In genomic region chr11:44427951-44428350, GRCm38 (mm10) we compare ENCODE assay signal across 33 mouse cellular contexts. TPM values are rescaled to one million over a fixed set of nuclear protein-coding genes. Genes with fewer than 3 reads are reported as not detected.
DNase-seq lines count a peak whose midpoint lies in the region; TF ChIP-seq lines count a peak whose summit lies in the region.
"Had no signal": no experiment of that assay in that cellular context is flagged by ENCODE, and none has a peak within 500 bp of the region (broad histone marks: within the 10 kb centered on the region; RNA-seq: fewer than 3 reads in every experiment).

No protein-coding gene starts in this region.

- H3K79me2 ChIP-seq in C2C12 (ENCODE audit: control insufficient read depth, insufficient read depth), result no peaks in the 10 kb centered on the region

- no peak overlapping the region for H3K4me3 ChIP-seq in C2C12 (ENCODE audit: insufficient read depth, poor library complexity, severe bottlenecking)
- H3K4me3 ChIP-seq: embryonic facial prominence, embryonic 12.5 days; embryonic facial prominence, embryonic 15.5 days; heart, embryonic 12.5 days; heart, embryonic 15.5 days had no signal

- H3K27me3 ChIP-seq in C2C12 (ENCODE audit: control insufficient read depth, insufficient read depth, insufficient read length), result no peaks in the 10 kb centered on the region
- H3K27me3 ChIP-seq: embryonic facial prominence, embryonic 12.5 days; embryonic facial prominence, embryonic 15.5 days; heart, embryonic 15.5 days had no signal

- intact Hi-C loops in heart, postnatal 10 days (cut with DNase I), result no loop called here

- no peak overlapping the region for H3ac ChIP-seq in C2C12 (ENCODE audit: control insufficient read depth, insufficient read length, low read depth)

- TF ChIP-seq CTCF in C2C12 (IDR thresholded peaks at IDR 0.05; ENCODE audit: control insufficient read depth, insufficient read depth, insufficient read length), result no peak

- no peaks in the 10 kb centered on the region for H3K79me3 ChIP-seq in C2C12 (ENCODE audit: low read depth)

- H3K36me3 ChIP-seq in C2C12 (ENCODE audit: control insufficient read depth, insufficient read depth), result no peaks in the 10 kb centered on the region
- H3K36me3 ChIP-seq: embryonic facial prominence, embryonic 12.5 days; embryonic facial prominence, embryonic 15.5 days; heart, embryonic 12.5 days; heart, embryonic 15.5 days had no signal

- DNase-seq in heart, adult 11 months, result peak; percentile 42
- DNase-seq in heart, postnatal 10 days, result no peak
- peak; percentile 37 for DNase-seq in Muller cell, postnatal 12 days (ENCODE audit: inconsistent ontology term)
- DNase-seq in adipocyte (ENCODE audit: low spot score), result peak; percentile 13
- DNase-seq in cerebellum, postnatal 14 days, result no peak
- DNase-seq in thymus, postnatal 10 days (ENCODE audit: low spot score in 2 of 2), result no peak
- DNase-seq in adrenal gland, postnatal 14 days, result no peak
- DNase-seq: adrenal gland, postnatal 25 days; cerebellum, adult 18-20 months; cerebellum, adult 9-10 months; cerebellum, postnatal 25 days; gastrocnemius, postnatal 25 days; heart, postnatal 14 days; heart, postnatal 4 days; kidney, adult 18-20 months; kidney, adult 9 months had no signal

TF ChIP-seq in C2C12, 6 proteins besides CTCF, POLR2A, EP300 and RAD21:
- TF ChIP-seq FOSL1 (IDR thresholded peaks at IDR 0.05; ENCODE audit: insufficient read depth, low read length, poor library complexity, severe bottlenecking) (peak; percentile 32), MAX (IDR thresholded peaks at IDR 0.05) (no peak), USF1 (IDR thresholded peaks at IDR 0.05; ENCODE audit: low read depth) (no peak), MYOD1 (IDR thresholded peaks at IDR 0.05; ENCODE audit: control insufficient read depth, insufficient read length, low read depth) (no peak)

RNA-seq across cellular contexts. Expression of gene Il12b, which starts 28.1 kb away (rescaled TPM):
- not detected for total RNA-seq in heart, postnatal 10 days (2021)
- polyA plus RNA-seq in C2C12 (2012; fragmentation: generic; extraction: Trizol), result not detected
- total RNA-seq in adrenal gland, postnatal 14 days (2021), result not detected in 2 replicates
- total RNA-seq: adrenal gland, adult 18-20 months; adrenal gland, postnatal 25 days; common myeloid progenitor, adult 5-6 weeks; gastrocnemius, adult 8-10 months; gastrocnemius, postnatal 25 days; heart, adult 8-10 months; heart, postnatal 14 days; heart, postnatal 4 days; hindbrain, postnatal 0 days; MEL had no signal
- polyA plus RNA-seq: activated CD4-positive, CD25-positive, alpha-beta regulatory T cell, adult 4 months; brain, embryonic 14.5 days; embryonic facial prominence, embryonic 12.5 days; embryonic facial prominence, embryonic 15.5 days; forebrain, embryonic 11.5 days; forebrain, embryonic 14.5 days; heart, embryonic 15.5 days; hindbrain, embryonic 11.5 days; hindbrain, postnatal 0 days; intestine, embryonic 16.5 days had no signal

RNA-seq across cellular contexts. Expression of gene Ublcp1, which starts 42.3 kb away (rescaled TPM):
- total RNA-seq in heart, postnatal 10 days (2021), result 10 to 100 TPM; 36.6 to 40.9 TPM
- polyA plus RNA-seq in C2C12 (2012; fragmentation: generic; extraction: Trizol), result 17.7 TPM
- 41.8 and 42.6 TPM in 2 replicates for total RNA-seq in adrenal gland, postnatal 14 days (2021)

Comparison
In these comparisons a context has a peak if more than half of its experiments do, and no peak if none do; other contexts are left out.
1. DNase-seq: peak in heart, adult 11 months (single experiment), Muller cell, postnatal 12 days (single experiment) and adipocyte (single experiment); none in heart, postnatal 10 days (0 of 2), cerebellum, postnatal 14 days (0 of 2), thymus, postnatal 10 days (0 of 2) and adrenal gland, postnatal 14 days (single experiment).